Mouse (Mus musculus): ENCODE results near the gene Ppm1l.

The Ppm1l gene

GRCm38 (mm10) chr3:69329910-69330309, 13.2 kb downstream of the Ppm1l start:
- in situ Hi-C loops (cut with MboI; ENCODE audit: unreplicated experiment in 2 of 2), result no loop called here

- in situ Hi-C loops (cut with MboI; ENCODE audit: unreplicated experiment in 2 of 2), result no loop called here
Observed at GRCm38 (mm10) chr3:69333819-69334218, 17.2 kb downstream of the Ppm1l start.

- in situ Hi-C loops (cut with MboI; ENCODE audit: unreplicated experiment in 2 of 2), result no loop called here
Observed at GRCm38 (mm10) chr3:69340486-69340885, 23.8 kb downstream of the Ppm1l start.

- in situ Hi-C loops (cut with MboI; ENCODE audit: unreplicated experiment in 2 of 2), result no loop called here
Observed at GRCm38 (mm10) chr3:69340971-69341370, 24.3 kb downstream of the Ppm1l start.

- in situ Hi-C loops (cut with MboI; ENCODE audit: unreplicated experiment in 2 of 2), result no loop called here
Observed at GRCm38 (mm10) chr3:69341514-69341913, 24.9 kb downstream of the Ppm1l start.

GRCm38 (mm10) chr3:69342247-69342921, 25.7 kb downstream of the Ppm1l start:
- in situ Hi-C loops (cut with MboI; ENCODE audit: unreplicated experiment in 2 of 2), result no loop called here

- in situ Hi-C loops (cut with MboI; ENCODE audit: unreplicated experiment in 2 of 2), result no loop called here
Observed at GRCm38 (mm10) chr3:69343124-69343523, 26.5 kb downstream of the Ppm1l start.

GRCm38 (mm10) chr3:69346514-69346913, 29.9 kb downstream of the Ppm1l start:
- in situ Hi-C loops (cut with MboI; ENCODE audit: unreplicated experiment in 2 of 2), result no loop called here

- in situ Hi-C loops (cut with MboI; ENCODE audit: unreplicated experiment in 2 of 2), result no loop called here
Observed at GRCm38 (mm10) chr3:69348197-69348920, 31.7 kb downstream of the Ppm1l start.

- in situ Hi-C loops (cut with MboI; ENCODE audit: unreplicated experiment in 2 of 2), result no loop called here
Observed at GRCm38 (mm10) chr3:69348921-69349237, 32.2 kb downstream of the Ppm1l start.

- in situ Hi-C loops (cut with MboI; ENCODE audit: unreplicated experiment in 2 of 2), result no loop called here
Observed at GRCm38 (mm10) chr3:69349973-69350372, 33.3 kb downstream of the Ppm1l start.

- in situ Hi-C loops (cut with MboI; ENCODE audit: unreplicated experiment in 2 of 2), result no loop called here
Observed at GRCm38 (mm10) chr3:69352194-69352593, 35.5 kb downstream of the Ppm1l start.

- in situ Hi-C loops (cut with MboI; ENCODE audit: unreplicated experiment in 2 of 2), result no loop called here
Observed at GRCm38 (mm10) chr3:69354681-69355080, 38.0 kb downstream of the Ppm1l start.

GRCm38 (mm10) chr3:69356078-69356665, 39.5 kb downstream of the Ppm1l start:
- in situ Hi-C loops (cut with MboI; ENCODE audit: unreplicated experiment in 2 of 2), result no loop called here

GRCm38 (mm10) chr3:69356781-69357180, 40.1 kb downstream of the Ppm1l start:
- in situ Hi-C loops (cut with MboI; ENCODE audit: unreplicated experiment in 2 of 2), result no loop called here

GRCm38 (mm10) chr3:69357897-69358619, 41.4 kb downstream of the Ppm1l start:
- in situ Hi-C loops (cut with MboI; ENCODE audit: unreplicated experiment in 2 of 2), result no loop called here

GRCm38 (mm10) chr3:69358620-69358964, 41.9 kb downstream of the Ppm1l start:
- in situ Hi-C loops (cut with MboI; ENCODE audit: unreplicated experiment in 2 of 2), result no loop called here

- in situ Hi-C loops (cut with MboI; ENCODE audit: unreplicated experiment in 2 of 2), result no loop called here
Observed at GRCm38 (mm10) chr3:69360263-69360895, 43.7 kb downstream of the Ppm1l start.

GRCm38 (mm10) chr3:69361487-69362349, 45.1 kb downstream of the Ppm1l start:
- in situ Hi-C loops (cut with MboI; ENCODE audit: unreplicated experiment in 2 of 2), result no loop called here

- in situ Hi-C loops (cut with MboI; ENCODE audit: unreplicated experiment in 2 of 2), result no loop called here
Observed at GRCm38 (mm10) chr3:69362350-69362790, 45.7 kb downstream of the Ppm1l start.
